ENCODE assay signal across 1 mouse cellular context in the genomic region with DNA sequence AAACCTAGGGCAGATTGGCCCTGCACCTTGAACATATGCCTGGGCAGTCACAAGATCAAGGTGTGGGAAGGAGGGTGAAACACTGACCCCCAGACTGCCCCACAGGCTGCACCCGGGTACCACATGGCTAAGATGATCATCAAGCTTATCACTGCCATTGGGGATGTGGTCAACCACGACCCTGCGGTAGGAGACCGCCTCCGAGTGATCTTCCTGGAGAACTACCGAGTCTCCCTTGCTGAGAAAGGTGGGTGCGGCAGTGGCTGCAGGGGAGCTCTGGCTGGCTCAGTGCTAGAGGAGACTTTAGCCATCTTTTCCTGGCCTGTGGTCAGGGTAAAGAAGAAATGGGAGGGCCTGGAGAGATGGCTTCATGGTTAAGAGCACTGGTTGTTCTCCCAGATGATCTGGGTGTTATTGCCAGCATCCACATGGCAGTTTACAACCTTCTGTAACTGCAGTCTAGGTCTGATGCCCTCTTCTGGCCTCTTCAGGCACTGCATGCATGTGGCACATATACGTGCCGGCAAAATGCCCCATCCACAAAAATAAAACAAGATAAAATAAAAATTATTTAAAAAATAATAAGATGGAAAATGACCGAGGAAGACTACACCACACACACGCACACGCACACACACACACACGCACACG.
TF ChIP-seq lines count a peak whose summit lies in the region.

No protein-coding gene starts in this region.

TF ChIP-seq in MEL, 35 proteins besides CTCF, POLR2A, EP300 and RAD21:
- no peak for TF ChIP-seq NRF1 (IDR thresholded peaks at IDR 0.05; ENCODE audit: insufficient read depth, low read depth, low read length, poor library complexity, severe bottlenecking)
- 0 out of 2 replicates have a peak, but pooled peaks have one; percentile 53 for TF ChIP-seq MYC (IDR thresholded peaks at IDR 0.05; ENCODE audit: low read depth, low read length)
- 0 out of 2 replicates have a peak, but pooled peaks have one; percentile 6 for TF ChIP-seq ZC3H11A (IDR thresholded peaks at IDR 0.05; ENCODE audit: low read depth, low read length)
- no peak for TF ChIP-seq MAX (IDR thresholded peaks at IDR 0.05; ENCODE audit: low read length)
- no peak for TF ChIP-seq HCFC1 (IDR thresholded peaks at IDR 0.05; ENCODE audit: low read depth, low read length)
- TF ChIP-seq SMC3 (IDR thresholded peaks at IDR 0.05; ENCODE audit: low read depth, low read length) = 0 out of 2 replicates have a peak, but pooled peaks have one; percentile 2
TF ChIP-seq in MEL: peak in this region for 3.
